Mouse (Mus musculus): ENCODE data around the gene Bhlhe40.
A peak's percentile ranks its signal among the peaks of the same experiment; 100 is the strongest.

The Bhlhe40 gene

GRCm38 (mm10) chr6:108694965-108695724 is 34.7 kb downstream of the Bhlhe40 start:
- no peak for DNase-seq (ENCODE audit: low spot score)

DNA sequence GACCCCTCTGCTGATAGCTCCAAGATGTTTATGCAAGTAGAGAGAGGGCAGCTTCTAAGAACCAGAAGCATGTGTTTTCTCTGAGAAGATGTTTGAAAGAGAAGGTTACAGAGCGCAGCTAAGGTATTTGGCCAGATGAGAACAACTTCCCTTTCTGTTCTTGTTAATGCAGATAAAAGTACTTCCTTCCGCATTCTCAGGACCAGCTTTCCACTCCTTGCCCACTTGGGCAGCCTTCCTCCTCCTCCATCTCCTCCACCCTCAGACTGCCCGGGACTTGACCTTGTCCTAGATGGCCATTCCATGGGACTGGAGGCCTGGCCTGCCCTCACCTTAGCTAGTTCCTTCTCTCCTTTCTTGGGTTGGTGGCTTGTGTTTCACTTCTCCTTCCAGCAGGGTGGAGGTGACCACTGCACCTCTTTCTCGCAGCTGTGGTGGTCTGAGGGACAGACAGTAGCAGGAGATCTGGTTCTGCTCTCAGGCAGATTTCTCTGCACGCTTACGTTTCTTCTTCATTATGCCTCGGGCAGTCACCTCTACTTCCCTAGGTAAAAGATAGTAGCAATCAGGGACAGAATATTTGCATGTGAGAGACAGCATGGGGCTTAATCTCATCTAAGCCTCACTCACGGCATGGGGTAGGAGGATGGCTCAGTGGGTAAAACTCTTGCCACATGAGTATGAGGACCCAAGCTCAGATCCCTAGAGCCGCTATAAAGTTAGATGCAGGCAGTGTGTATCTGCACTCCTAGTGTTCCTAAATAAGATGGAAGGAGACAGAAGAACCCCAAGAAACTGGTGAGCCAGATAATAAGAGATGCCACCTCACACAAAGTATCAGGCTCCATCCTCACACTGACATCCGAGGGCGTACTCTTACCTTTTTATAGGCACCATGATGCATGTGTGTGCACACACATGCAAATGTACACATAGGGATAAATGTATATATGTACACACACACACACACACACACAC is 35.7 kb downstream of the Bhlhe40 start:
- no peak for DNase-seq (ENCODE audit: low spot score)

GRCm38 (mm10) chr6:108696822-108697202 is 36.4 kb downstream of the Bhlhe40 start:
- DNase-seq (ENCODE audit: low spot score) = no peak

GRCm38 (mm10) chr6:108697345-108697744 is 36.9 kb downstream of the Bhlhe40 start:
- DNase-seq (ENCODE audit: low spot score) = no peak

DNA sequence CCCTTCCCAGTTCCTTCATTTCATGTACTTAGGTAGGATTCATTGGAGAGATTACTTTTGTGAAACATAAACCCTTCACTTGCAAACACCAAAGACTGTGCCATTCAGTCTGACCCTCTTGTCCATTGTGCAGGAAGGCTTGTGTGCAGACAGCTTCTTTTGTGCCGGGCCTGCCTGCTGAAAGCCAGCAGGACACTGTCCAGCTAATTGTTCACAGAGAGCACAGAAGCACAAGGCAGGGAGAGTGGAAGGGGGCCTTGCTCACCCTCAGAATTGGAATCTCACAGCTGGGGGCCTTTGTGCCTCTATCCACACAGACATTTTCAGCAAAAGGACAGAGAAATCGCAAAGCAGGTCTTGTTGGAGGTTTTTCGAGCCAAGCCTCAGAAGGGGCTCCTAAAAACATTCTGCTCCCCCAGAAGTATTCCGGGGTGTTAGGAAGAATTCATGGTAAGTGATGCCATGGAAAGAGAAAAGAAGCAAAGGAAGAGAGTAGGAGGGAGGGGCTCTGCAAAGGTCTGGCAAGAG is 38.0 kb downstream of the Bhlhe40 start:
- DNase-seq (ENCODE audit: low spot score) = no peak

GRCm38 (mm10) chr6:108699679-108700078 is 39.2 kb downstream of the Bhlhe40 start:
- DNase-seq (ENCODE audit: low spot score) = no peak

DNA sequence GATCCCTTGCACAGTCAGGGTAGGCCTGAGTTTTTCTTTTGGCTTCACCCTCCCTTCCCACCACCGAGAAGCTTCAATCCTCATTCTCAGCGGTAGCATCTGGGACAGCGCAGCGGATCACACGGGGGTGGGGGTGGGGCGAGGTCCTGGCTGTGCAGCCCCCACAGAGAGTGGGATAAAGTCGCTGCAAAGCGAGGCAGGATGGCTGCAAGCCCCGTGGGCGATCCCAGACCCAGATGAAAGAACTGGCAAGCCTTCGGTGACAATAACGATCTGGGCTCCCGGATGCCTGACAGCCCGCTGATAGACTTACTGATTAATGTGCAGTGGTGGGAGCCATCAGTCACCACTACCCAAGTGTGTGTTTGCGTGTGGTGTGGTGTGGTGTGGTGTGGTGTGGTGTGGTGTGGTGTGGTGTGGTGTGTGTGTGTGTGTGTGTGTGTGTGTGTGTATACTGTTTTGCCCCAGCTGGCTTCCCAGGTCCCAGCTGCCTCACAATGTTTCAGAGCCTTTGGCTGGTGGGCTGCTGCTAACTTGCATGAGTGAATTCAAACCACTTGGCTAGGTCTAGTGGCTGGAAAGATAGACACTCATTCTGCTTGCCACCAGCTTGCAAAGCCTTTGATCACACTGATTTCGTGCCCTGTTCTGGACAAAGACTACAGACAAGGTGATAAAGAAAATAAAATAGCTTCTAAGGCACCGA is 40.4 kb downstream of the Bhlhe40 start:
- no peak for DNase-seq (ENCODE audit: low spot score)

DNA sequence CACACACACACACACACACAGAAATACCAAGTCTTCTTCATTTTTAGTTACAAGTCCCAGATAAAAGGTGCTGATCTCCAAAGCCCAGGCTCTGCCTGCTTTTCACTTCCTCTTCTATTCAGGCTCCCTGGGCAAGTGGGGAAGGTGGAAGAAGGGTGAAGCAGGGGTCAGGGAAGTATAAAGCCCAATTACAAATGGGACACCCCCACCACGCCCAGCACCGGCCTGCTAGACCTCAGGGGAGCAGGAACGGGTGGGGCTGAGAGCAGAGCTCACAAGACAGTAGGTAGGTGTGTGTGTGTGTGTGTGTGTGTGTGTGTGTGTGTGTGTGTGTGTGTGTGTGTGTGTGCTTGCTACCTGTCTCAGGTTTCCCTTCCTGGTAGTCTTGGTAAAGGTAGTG is 42.2 kb downstream of the Bhlhe40 start:
- no peak for DNase-seq (ENCODE audit: low spot score)

DNA sequence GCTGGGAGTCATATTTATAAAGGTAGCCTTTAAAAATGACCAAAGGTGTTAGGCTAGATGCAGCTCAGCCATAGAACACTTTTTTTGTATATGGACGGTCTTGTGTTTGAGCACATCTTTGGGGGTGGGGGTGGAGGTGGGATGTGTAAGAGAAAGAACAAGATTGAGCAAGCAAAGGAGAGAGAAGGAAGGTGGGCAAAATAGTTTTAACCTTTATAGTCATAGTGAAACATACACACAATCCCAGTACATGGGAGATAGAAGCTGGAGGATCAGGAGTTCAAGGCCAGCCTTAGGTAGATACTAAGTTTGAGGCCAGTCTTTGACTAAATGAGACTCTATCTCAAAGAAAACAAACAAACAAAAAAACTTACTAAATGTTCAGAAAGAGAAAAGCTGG is 42.7 kb downstream of the Bhlhe40 start:
- DNase-seq (ENCODE audit: low spot score) = no peak

DNA sequence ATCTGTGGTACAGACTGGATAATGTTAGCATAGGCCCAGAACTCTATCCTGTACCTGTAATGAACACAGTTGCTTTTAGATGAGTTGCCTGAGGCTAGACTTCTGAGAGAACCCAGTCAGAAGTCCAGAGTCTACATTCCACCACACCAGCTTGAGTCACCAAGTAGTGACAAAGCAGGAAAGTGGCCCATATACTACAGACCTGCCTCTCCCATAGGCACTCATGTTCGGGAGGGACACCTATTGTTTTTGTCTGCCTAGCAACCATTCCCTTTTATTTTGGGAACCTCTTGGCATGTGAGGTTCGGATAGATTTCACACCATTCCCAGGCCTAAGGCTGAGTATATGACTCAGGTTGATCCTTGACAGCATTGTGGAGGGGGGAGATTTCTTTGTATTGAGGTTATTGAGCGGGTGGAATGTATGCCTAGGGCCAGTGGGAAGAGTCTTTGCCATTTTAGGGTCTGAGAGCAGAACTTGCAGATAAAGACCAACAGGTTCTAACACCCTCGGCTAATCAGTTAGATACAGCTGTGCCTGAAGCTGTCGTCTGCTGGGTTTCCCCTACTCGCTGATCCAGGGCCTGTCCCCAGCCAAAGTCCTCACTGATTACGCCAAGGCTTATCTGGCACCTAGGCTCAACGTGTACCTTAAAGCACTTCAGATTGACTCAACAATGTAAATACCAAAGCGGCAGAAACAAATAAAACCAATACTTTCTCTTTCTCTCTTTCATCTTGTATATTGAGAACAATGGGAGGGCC is 44.1 kb downstream of the Bhlhe40 start:
- DNase-seq (ENCODE audit: low spot score) = peak; percentile 52

DNA sequence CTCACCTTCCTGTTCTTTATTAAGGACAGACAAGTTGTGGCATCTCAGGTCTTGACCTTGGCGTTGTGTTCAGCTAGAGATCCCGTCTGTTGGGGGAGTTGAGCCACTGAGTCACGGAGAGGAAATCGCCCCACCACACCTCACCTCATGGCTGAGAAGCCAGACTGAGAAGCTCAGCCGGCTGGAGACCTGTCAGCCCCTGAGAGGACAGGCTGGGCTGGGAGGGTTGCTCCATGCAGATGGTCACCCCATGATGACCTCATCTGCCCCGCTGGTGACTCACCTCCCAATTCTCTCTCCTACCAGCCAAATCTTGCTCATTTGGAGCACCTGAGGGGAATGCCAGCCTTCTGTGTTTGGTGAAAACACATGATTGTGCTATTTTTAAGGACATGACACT is 45.5 kb downstream of the Bhlhe40 start:
- DNase-seq (ENCODE audit: low spot score) = no peak

DNA sequence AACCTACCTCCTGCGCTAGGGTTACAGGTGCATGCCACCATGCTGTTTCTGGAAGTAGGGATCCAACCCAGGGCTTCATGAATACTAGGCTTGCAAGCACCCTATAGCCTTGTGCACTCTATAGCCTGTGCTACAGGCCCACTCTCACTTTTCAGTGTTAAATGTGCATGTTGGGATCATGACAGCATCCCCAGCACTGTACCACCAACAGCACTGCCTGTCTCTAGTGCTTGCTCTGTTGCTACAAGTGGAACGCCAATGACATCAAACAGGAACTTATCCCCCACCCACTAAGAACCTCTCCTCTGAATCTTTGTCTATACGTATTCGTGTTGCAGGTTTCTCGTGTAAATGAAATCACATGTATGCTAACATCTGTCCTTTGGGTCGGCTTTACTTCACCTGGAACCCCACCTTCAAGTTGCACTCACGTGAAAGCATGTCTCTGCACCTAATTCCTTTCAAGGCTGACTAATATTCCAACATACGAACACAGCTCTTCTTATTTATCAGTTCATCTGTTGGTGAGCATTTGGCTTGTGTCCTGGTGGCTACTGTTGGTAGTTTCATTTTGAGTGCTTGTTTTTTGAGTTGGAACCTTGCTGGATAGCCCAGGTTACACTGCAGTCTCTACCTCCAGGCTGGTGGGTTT is 46.7 kb downstream of the Bhlhe40 start:
- no peak for DNase-seq (ENCODE audit: low spot score)

GRCm38 (mm10) chr6:108709131-108709470 is 48.7 kb downstream of the Bhlhe40 start:
- DNase-seq (ENCODE audit: low spot score) = no peak

- peak; percentile 56 for DNase-seq (ENCODE audit: low spot score)
Observed at GRCm38 (mm10) chr6:108709471-108710231, 49.2 kb downstream of the Bhlhe40 start.

- no peak for DNase-seq (ENCODE audit: low spot score)
Observed at GRCm38 (mm10) chr6:108710667-108711066, 50.2 kb downstream of the Bhlhe40 start.

- DNase-seq (ENCODE audit: low spot score) = no peak
Observed at GRCm38 (mm10) chr6:108711192-108711964, 50.9 kb downstream of the Bhlhe40 start.

GRCm38 (mm10) chr6:108712148-108712547 is 51.7 kb downstream of the Bhlhe40 start:
- DNase-seq (ENCODE audit: low spot score) = no peak

DNA sequence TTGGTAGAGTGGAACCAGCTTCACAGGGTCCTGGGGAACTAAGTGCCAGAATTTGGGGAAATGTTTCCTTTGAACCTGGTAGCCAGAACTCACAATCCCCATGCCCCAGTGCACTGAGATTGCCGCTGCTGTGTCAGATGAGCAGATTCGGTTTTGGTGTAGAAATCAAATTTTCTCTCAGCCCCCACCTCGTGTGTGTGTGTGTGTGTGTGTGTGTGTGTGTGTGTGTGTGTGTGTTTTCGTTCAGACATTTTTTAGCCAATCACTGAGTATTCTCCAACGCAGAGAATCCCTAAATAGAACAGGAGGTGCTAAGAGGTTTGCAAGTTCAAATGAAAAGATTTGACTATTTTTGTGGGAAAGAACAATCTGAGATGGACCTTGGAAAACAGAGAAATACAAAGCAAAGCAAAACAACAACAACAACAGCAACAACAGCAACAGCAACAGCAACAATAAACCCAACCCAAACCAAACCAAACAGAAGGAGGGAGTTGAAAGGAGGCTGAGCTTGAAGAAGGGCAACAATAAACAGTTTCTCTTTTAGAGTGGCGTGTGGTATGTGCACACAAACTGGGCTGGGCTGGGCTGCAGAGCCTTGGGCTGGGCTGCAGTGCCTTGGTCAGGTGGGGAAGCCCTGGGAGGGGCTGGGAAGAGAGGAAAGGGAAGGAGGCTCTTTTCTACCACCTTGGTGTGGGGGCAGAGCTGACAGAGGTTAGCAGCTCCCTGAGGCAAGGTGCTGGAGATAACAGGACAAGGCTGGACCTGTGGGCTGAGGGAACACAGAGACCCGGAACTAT is 52.9 kb downstream of the Bhlhe40 start:
- no peak for DNase-seq (ENCODE audit: low spot score)
